Mouse (Mus musculus) lung, postnatal 14 days (tissue): ENCODE measurements at regions not wholly inside any gene's neighbourhood (a gene's known extent, or its start where the extent isn't known, plus 50 kb on each side); places are given as distances from the start of the nearest gene placed in this dataset.
A peak's percentile ranks its signal among the peaks of the same experiment; 100 is the strongest.

ENCODE experiments used
- DNase-seq: peaks from one replicate; pipeline ENCODE4 v3.0.0; 2021

GRCm38 (mm10) chr1:52397460-52397859, 103.0 kb downstream of the Nab1 start:
- DNase-seq = no peak

- no peak for DNase-seq
Observed at GRCm38 (mm10) chr1:52392933-52393332, 107.5 kb downstream of the Nab1 start.

GRCm38 (mm10) chr1:52388836-52389235, 111.6 kb downstream of the Nab1 start:
- DNase-seq = no peak

- no peak for DNase-seq
Observed at GRCm38 (mm10) chr1:52388118-52388517, 112.4 kb downstream of the Nab1 start.

GRCm38 (mm10) chr1:52387062-52387461, 113.4 kb downstream of the Nab1 start:
- DNase-seq = no peak

GRCm38 (mm10) chr1:52375320-52375719, 125.2 kb downstream of the Nab1 start:
- no peak for DNase-seq

GRCm38 (mm10) chr1:52374666-52375065, 125.8 kb downstream of the Nab1 start:
- DNase-seq = no peak

- DNase-seq = no peak
Observed at GRCm38 (mm10) chr1:52373817-52374216, 126.7 kb downstream of the Nab1 start.

GRCm38 (mm10) chr1:52366386-52366785, 133.4 kb upstream of the Gls start:
- no peak for DNase-seq

GRCm38 (mm10) chr1:52363625-52364024, 130.6 kb upstream of the Gls start:
- DNase-seq = no peak

- DNase-seq = no peak
Observed at GRCm38 (mm10) chr1:52362976-52363375, 129.9 kb upstream of the Gls start.

- DNase-seq = peak; percentile 19
Observed at GRCm38 (mm10) chr1:52354041-52354582, 121.1 kb upstream of the Gls start.

- no peak for DNase-seq
Observed at GRCm38 (mm10) chr1:52342127-52342526, 109.1 kb upstream of the Gls start.

GRCm38 (mm10) chr1:52338704-52339103, 105.7 kb upstream of the Gls start:
- no peak for DNase-seq

GRCm38 (mm10) chr1:52338243-52338642, 105.2 kb upstream of the Gls start:
- DNase-seq = no peak

GRCm38 (mm10) chr1:52336696-52337095, 103.7 kb upstream of the Gls start:
- no peak for DNase-seq

GRCm38 (mm10) chr1:52332013-52332412, 99.0 kb upstream of the Gls start:
- no peak for DNase-seq

GRCm38 (mm10) chr1:52331442-52331841, 98.4 kb upstream of the Gls start:
- no peak for DNase-seq

GRCm38 (mm10) chr1:52330496-52330895, 97.5 kb upstream of the Gls start:
- no peak for DNase-seq

- DNase-seq = no peak
Observed at GRCm38 (mm10) chr1:52328507-52328906, 95.5 kb upstream of the Gls start.

- DNase-seq = no peak
Observed at GRCm38 (mm10) chr1:52324356-52324755, 91.3 kb upstream of the Gls start.

- DNase-seq = no peak
Observed at GRCm38 (mm10) chr1:52312076-52312633, 79.1 kb upstream of the Gls start.

- DNase-seq = peak; percentile 5
Observed at GRCm38 (mm10) chr1:52306892-52307291, 73.9 kb upstream of the Gls start.

- DNase-seq = no peak
Observed at GRCm38 (mm10) chr1:52305679-52306632, 72.9 kb upstream of the Gls start.
